ENCODE assay signal across 8 mouse cellular contexts in the genomic region with DNA sequence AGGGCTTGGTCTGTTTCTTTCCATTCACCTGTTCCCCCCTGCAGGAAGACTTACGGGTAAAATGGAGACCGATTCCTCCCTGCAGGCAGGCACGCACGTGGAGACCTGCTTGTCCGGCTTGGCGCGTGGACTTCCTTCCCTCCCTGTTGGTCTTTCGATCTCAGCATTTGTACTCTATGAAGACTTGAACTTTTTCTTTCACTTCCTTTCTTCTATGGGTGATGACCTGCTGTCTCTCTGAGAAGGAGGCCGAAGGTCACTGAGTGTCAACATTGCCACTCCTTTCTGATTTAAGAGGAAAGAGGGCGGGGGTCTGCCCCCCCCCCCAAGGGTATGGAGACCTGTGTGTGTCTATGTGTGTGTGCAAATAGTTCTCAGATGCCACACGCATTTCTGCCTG. TPM values are rescaled to one million over a fixed set of nuclear protein-coding genes. Genes with fewer than 3 reads are reported as not detected.
DNase-seq lines count a peak whose midpoint lies in the region; ATAC-seq and TF ChIP-seq lines count a peak whose summit lies in the region.

No protein-coding gene starts in this region.

- H3K4me3 ChIP-seq in kidney, adult 2 months (ENCODE audit: insufficient read depth, low read depth, low read length), result no peak overlapping the region
- H3K4me3 ChIP-seq in embryonic facial prominence, embryonic 15.5 days (replicated peaks), result peak overlapping the region; percentile 81; the same call in 1 of the 2 replicates
- peak overlapping the region; percentile 82 for H3K4me3 ChIP-seq in intestine, postnatal 0 days (ENCODE audit: low read depth, low read length)
- peak overlapping the region; percentile 95 for H3K4me3 ChIP-seq in myocyte

- no peak for TF ChIP-seq CTCF in kidney, adult 2 months (conservative IDR thresholded peaks at IDR 0.05; ENCODE audit: insufficient read depth, insufficient read length, low read depth, low read length)
- TF ChIP-seq CTCF in intestine, postnatal 0 days (IDR thresholded peaks at IDR 0.05; ENCODE audit: low read depth), result no peak

- H3K4me1 ChIP-seq in kidney, adult 2 months (ENCODE audit: control insufficient read depth, insufficient read depth, low read length), result peaks cover 4% of the 10 kb centered on the region; the same call in 1 of the 2 replicates
- peaks cover 40% of the 10 kb centered on the region for H3K4me1 ChIP-seq in embryonic facial prominence, embryonic 15.5 days
- H3K4me1 ChIP-seq in intestine, postnatal 0 days (replicated peaks; ENCODE audit: control insufficient read depth, insufficient read depth, low read length), result no peaks in the 10 kb centered on the region; the same call in 1 of the 2 replicates

- WGBS in kidney, adult 2 months, result 67% methylated on average over 11 of the region's 11 CpGs
- WGBS in embryonic facial prominence, embryonic 15.5 days, result 50% methylated on average over 11 of the region's 11 CpGs
- 26% methylated on average over 11 of the region's 11 CpGs for WGBS in intestine, postnatal 0 days

- H3K79me2 ChIP-seq in myocyte (ENCODE audit: control insufficient read depth, insufficient read depth), result peaks cover 31% of the 10 kb centered on the region

- H3K9me3 ChIP-seq in embryonic facial prominence, embryonic 15.5 days (replicated peaks), result no peaks in the 10 kb centered on the region
- no peaks in the 10 kb centered on the region for H3K9me3 ChIP-seq in intestine, postnatal 0 days (ENCODE audit: control insufficient read depth)

- no peaks in the 10 kb centered on the region for H3K27me3 ChIP-seq in kidney, adult 2 months (replicated peaks; ENCODE audit: control insufficient read depth, insufficient read depth, low read length)
- H3K27me3 ChIP-seq in embryonic facial prominence, embryonic 15.5 days, result no peaks in the 10 kb centered on the region
- H3K27me3 ChIP-seq in intestine, postnatal 0 days (replicated peaks; ENCODE audit: control insufficient read depth, insufficient read depth, low read length), result peaks cover 6% of the 10 kb centered on the region; the same call in 1 of the 2 replicates
- no peaks in the 10 kb centered on the region for H3K27me3 ChIP-seq in myocyte (ENCODE audit: control insufficient read depth, insufficient read depth, insufficient read length)

- peak; percentile 30 for DNase-seq in kidney, adult 2 months
- no peak for DNase-seq in kidney, postnatal 36 days
- DNase-seq in cerebellum, adult 18-20 months, result no peak
- no peak for DNase-seq in thymus, postnatal 10 days (ENCODE audit: low spot score in 2 of 2)
- no peak for DNase-seq in c-Kit-positive CD71-positive TER-119-positive erythroid progenitor cells, embryonic 14.5 days (ENCODE audit: low spot score)

- H3K4me2 ChIP-seq in embryonic facial prominence, embryonic 15.5 days (replicated peaks), result peak overlapping the region; percentile 65
- H3K4me2 ChIP-seq in intestine, postnatal 0 days (replicated peaks; ENCODE audit: low read depth), result peak overlapping the region; percentile 92
- peak overlapping the region; percentile 80 for H3K4me2 ChIP-seq in myocyte (ENCODE audit: low read depth)

- H3K27ac ChIP-seq in kidney, adult 2 months (ENCODE audit: insufficient read depth, low read depth, low read length), result peak overlapping the region; percentile 85; the same call in 1 of the 2 replicates
- no peak overlapping the region for H3K27ac ChIP-seq in embryonic facial prominence, embryonic 15.5 days (replicated peaks)
- peak overlapping the region; percentile 88; the same call in 1 of the 2 replicates for H3K27ac ChIP-seq in intestine, postnatal 0 days (ENCODE audit: low read depth, low read length)

- no peak for ATAC-seq in embryonic facial prominence, embryonic 15.5 days (ENCODE audit: insufficient number of reproducible peaks, low FRiP score, low TSS enrichment, low read depth)
- ATAC-seq in intestine, postnatal 0 days, result 0 out of 2 replicates have a peak, but pooled peaks have one; percentile 7

- no peak overlapping the region for H3K9ac ChIP-seq in embryonic facial prominence, embryonic 15.5 days
- H3K9ac ChIP-seq in intestine, postnatal 0 days (ENCODE audit: low read depth, low read length), result no peak overlapping the region

- H3K36me3 ChIP-seq in kidney, adult 2 months (ENCODE audit: control insufficient read depth, insufficient read depth, low read length), result no peaks in the 10 kb centered on the region
- no peaks in the 10 kb centered on the region for H3K36me3 ChIP-seq in embryonic facial prominence, embryonic 15.5 days
- no peaks in the 10 kb centered on the region for H3K36me3 ChIP-seq in intestine, postnatal 0 days (ENCODE audit: control insufficient read depth, insufficient read depth)
- H3K36me3 ChIP-seq in myocyte (ENCODE audit: control insufficient read depth, insufficient read depth), result no peaks in the 10 kb centered on the region

- TF ChIP-seq POLR2A in kidney, adult 2 months (IDR thresholded peaks at IDR 0.05; ENCODE audit: low read depth, low read length), result no peak
- TF ChIP-seq POLR2A in myocyte (IDR thresholded peaks at IDR 0.05; ENCODE audit: insufficient read length, low read depth), result no peak

- H3ac ChIP-seq in myocyte (ENCODE audit: control insufficient read depth, insufficient read length), result peak overlapping the region; percentile 93

TF ChIP-seq in myocyte, 11 proteins besides CTCF, POLR2A, EP300 and RAD21:
- TF ChIP-seq MAX (IDR thresholded peaks at IDR 0.05; ENCODE audit: low read depth), result no peak
- TF ChIP-seq SRF (IDR thresholded peaks at IDR 0.05; ENCODE audit: control insufficient read depth, insufficient read length, low read depth), result no peak
- no peak for TF ChIP-seq TCF12 (IDR thresholded peaks at IDR 0.05; ENCODE audit: insufficient read depth, poor library complexity, severe bottlenecking)
- no peak for TF ChIP-seq USF1 (IDR thresholded peaks at IDR 0.05; ENCODE audit: low read depth)
- no peak for TF ChIP-seq CEBPB (IDR thresholded peaks at IDR 0.05; ENCODE audit: insufficient read depth, poor library complexity, severe bottlenecking)
- no peak for TF ChIP-seq MYOD1 (IDR thresholded peaks at IDR 0.05; ENCODE audit: control insufficient read depth in 1 of 3, insufficient read length in 2 of 3, low read depth in 2 of 3)
- no peak for TF ChIP-seq TCF3 (IDR thresholded peaks at IDR 0.05; ENCODE audit: insufficient read length, low read depth)
- no peak for TF ChIP-seq E2F4 (IDR thresholded peaks at IDR 0.05; ENCODE audit: insufficient read depth)
- TF ChIP-seq REST (IDR thresholded peaks at IDR 0.05; ENCODE audit: insufficient read depth, insufficient read length), result no peak
- no peak for TF ChIP-seq MYOG (IDR thresholded peaks at IDR 0.05; ENCODE audit: control insufficient read depth in 1 of 3, insufficient read depth in 1 of 3, insufficient read length in 2 of 3, low read depth in 2 of 3)
- no peak for TF ChIP-seq POLR2AphosphoS2 (IDR thresholded peaks at IDR 0.05; ENCODE audit: insufficient read length, low read depth)

RNA-seq across cellular contexts. Expression of a gene that starts 0.8 kb away (rescaled TPM):
- polyA plus RNA-seq in kidney, adult 2 months (2012; rRNA removed), result 6.2 and 7.7 TPM in 2 replicates
- 0.72 and 1.1 TPM in 2 replicates for polyA plus RNA-seq in embryonic facial prominence, embryonic 15.5 days (2015; fragmentation: Nextera tagmentation; extraction: Ambion mirVana)
- 0.44 TPM in 2 replicates for polyA plus RNA-seq in intestine, postnatal 0 days (2015; fragmentation: Nextera tagmentation; extraction: Ambion mirVana)
- 72.9 TPM for polyA plus RNA-seq in myocyte (2012; fragmentation: generic; extraction: Trizol)
